Mouse (Mus musculus) induced T-regulatory cell, adult 2 months (primary cell): ENCODE data around the gene Sh3d21.

ENCODE experiments used
- DNase-seq: peaks from one replicate; pipeline ENCODE4 v3.0.0-alpha.2; 2012; ENCODE audit warnings: low read depth

Gene Sh3d21

DNA sequence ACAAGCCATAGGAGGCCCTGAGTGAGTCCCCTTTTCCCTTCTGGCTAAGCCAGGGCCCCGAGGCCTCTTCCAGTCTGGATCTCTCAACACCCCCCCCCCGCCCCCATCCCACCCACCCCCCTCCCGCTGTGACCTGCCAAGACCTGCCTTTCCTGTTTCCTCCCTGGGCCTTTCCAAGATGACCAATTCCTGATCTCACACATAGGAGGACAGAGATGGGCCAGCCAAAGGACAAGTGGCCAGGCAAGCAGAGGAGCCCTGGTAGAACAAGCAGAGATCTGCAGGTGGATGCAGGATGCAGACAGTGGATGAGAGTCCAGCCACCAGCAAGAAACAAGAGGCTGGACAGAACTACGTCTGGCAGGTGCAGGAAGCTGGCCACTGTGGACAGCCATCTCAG lies 17.9 kb downstream of the Sh3d21 start:
- DNase-seq, result no peak

DNA sequence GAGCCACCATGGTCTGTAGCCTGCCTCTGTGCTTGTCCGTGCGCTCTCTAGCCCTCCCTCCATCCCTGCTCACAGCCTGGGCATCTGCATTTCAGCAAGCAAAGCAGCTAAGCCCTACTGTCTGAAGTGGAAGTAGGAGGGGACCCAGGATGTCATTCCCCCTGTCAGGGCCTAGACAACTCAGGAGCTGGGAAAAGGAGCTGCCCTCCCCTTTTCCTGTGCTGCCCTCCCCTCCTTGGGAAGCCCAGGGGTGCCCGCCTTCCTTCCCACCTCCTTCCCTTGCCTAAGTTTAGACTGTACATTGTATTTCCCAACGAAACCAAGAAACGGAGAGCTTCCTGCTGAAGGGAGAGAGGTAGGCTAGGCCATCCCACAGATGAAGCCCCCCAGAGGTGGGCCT lies 22.3 kb downstream of the Sh3d21 start:
- no peak for DNase-seq

- no peak for DNase-seq
These were observed 25.5 kb downstream of the Sh3d21 start for GRCm38 (mm10) chr4:126137773-126138172.

GRCm38 (mm10) chr4:126134639-126135038 lies 28.7 kb downstream of the Sh3d21 start:
- no peak for DNase-seq

GRCm38 (mm10) chr4:126134236-126134635 lies 29.1 kb downstream of the Sh3d21 start:
- no peak for DNase-seq

DNA sequence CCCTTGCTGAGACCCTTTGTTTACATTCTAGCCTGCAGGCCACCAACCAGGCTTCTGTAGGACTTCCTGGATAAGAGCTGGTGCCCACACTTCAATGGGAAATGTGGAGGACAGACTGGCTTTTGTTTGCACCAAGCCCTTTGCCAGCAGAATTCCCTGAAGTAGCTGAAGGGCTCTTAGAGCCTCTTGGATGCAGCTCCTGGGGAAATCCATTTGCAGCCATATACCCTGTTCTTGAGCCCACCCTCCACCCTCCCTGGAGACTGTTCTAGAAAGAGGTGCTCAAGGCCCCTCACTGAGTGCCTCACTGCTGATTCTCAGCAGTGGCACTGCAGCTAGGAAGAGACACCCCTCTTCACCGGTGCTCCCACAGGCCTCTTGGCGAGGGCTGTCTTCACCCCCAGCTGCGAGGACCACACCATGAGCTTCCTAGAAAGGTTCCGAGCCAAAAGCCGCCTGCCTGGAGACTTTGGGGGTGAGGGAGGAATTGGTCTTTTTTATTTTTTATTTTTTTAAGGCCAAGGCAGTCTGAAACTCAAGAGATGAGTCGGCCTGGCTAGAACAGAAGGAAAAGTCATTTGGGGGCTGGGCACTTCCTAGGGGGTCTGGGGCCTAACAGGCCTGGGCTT lies 30.5 kb downstream of the Sh3d21 start:
- DNase-seq, result no peak

- no peak for DNase-seq
These were observed 31.8 kb downstream of the Sh3d21 start for GRCm38 (mm10) chr4:126131290-126132121.

GRCm38 (mm10) chr4:126130502-126130901 lies 32.8 kb downstream of the Sh3d21 start:
- no peak for DNase-seq

DNA sequence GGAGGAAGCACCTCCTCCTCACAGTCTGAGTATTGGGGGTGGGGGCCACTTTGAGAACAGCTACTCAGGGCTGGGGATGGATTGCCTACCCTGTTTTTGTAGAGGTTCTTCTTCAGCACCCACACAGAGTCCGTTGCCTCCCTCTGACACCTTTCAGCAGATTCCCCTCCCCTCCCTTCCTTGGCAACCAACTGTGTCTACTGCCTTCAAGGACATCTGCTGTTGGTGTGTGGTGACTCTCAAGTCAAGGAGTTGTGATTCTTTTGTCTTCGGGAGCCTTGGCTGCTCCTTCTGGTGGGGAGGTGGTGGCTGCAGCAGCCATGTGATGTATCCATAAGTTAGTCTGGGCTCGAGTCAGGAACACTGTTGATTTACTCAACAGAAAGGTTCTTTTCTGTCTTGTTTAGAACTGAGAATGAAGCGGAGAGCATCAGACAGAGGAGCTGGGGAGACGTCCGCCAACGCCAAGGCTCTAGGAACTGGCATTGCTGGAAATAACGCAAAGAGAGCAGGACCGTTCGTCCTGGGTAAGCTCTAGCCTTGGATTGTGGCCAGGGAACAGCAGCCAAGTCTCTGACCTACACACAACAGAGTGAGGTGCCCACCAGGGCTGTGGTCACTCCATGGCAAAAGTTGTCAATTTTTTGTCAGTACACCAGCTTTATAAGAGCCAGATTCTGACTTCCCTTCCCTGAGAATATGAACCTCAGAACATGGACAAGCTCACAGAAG lies 39.8 kb downstream of the Sh3d21 start:
- DNase-seq, result no peak

DNA sequence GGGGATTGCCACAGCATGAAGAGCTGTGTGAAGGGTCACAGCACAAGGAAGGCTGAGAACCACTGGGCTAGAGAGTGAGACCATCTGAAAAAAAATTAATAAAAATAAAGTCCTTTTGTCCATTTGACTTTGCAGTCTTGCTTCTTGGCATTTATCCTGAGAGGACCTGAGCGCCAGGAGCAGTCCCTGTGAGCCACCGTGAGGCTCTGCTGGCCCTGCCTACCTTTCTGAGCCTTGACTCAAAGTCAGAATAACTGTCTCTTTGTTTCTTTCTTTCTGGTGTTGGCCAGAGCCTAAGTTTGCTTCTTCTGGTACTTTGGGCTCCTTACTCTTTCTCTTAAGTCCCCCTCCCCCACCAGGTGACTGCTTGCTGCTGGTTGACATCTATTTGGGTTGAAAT lies 42.8 kb downstream of the Sh3d21 start:
- DNase-seq, result no peak

DNA sequence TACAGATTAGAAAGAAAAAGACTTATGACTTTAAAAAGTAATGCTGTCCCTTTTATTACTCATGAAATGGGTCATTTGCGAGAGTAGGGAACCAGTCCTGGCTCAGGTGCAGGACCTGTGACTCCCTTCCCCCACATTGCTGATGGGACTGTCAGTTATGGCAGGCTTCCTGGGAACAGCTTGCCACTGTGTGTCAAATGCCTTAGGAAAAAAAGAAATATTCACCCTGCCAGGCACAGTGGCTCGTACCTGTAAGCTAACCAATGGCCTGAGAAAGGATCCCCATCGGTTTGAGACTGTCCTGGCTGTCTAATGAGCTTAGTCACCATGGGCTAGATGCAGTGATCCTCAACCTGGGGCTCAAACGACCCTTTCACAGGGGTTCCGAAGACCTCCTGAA lies 43.2 kb downstream of the Sh3d21 start:
- DNase-seq, result no peak

GRCm38 (mm10) chr4:126119051-126119450 lies 44.2 kb downstream of the Sh3d21 start:
- no peak for DNase-seq

GRCm38 (mm10) chr4:126118651-126119050 lies 44.6 kb downstream of the Sh3d21 start:
- no peak for DNase-seq

- DNase-seq, result no peak
These were observed 46.2 kb downstream of the Sh3d21 start for GRCm38 (mm10) chr4:126117116-126117515.

DNA sequence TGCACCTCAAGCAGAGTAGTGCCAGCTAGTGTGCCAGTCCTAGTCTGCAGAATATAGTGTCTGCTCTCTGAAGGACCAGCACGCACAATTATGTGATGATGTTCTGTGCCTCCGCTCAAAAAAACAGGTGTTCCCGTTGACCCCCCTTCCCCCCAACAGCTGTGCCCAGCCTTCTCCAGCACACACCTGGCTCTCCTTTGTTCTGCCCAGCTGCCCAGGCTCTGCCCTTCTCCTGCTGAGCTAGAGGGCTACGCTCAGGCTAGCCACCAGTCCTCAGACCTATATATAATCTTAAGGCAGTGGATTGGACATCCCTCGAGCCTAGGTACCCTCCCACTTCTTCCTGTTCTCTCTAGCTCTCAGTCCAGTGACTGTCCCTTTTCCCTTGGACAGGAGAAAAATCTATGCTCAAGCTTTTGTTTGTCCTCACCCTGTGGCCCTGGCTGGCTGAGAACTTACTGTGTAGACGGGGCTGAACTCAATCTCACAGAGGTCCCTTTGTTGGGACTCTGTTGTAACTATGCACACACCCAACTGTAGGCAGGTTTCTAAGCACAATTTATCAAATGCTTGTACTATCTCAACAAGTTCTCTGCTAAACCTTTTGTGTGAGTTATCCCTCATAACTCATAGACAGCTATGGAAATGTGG lies 47.3 kb downstream of the Sh3d21 start:
- DNase-seq, result no peak

GRCm38 (mm10) chr4:126115411-126115810 lies 47.9 kb downstream of the Sh3d21 start:
- no peak for DNase-seq

- peak; percentile 87 for DNase-seq
These were observed 49.3 kb downstream of the Sh3d21 start for GRCm38 (mm10) chr4:126113943-126114342.

- DNase-seq, result no peak
These were observed 50.0 kb downstream of the Sh3d21 start for GRCm38 (mm10) chr4:126113243-126113642.

- DNase-seq, result no peak
These were observed 52.1 kb downstream of the Sh3d21 start for GRCm38 (mm10) chr4:126111153-126111549.

GRCm38 (mm10) chr4:126110374-126111152 lies 52.7 kb downstream of the Sh3d21 start:
- peak; percentile 93 for DNase-seq

- DNase-seq, result peak; percentile 76
These were observed 53.5 kb downstream of the Sh3d21 start for GRCm38 (mm10) chr4:126109613-126110373.
